Mouse (Mus musculus) left cerebral cortex, adult 2 months (tissue): ENCODE results near the gene Mcf2l. TPM values are rescaled to one million over a fixed set of nuclear protein-coding genes. Genes with fewer than 3 reads are reported as not detected.
A peak's percentile ranks its signal among the peaks of the same experiment; 100 is the strongest.

Experiments used
- DNase-seq, 2 experiments: peaks; one replicate each; pipeline ENCODE4 v3.0.0; 2021 to 2022; ENCODE audit warnings: low spot score in 2 of 2, mixed read lengths in 1 of 2; ENCODE audit errors: extremely low spot score in 1 of 2
- H3K27ac ChIP-seq: fragments of 200-600 bp; 2 replicates; pipeline ENCODE4 v1.8.1; 2022
- H3K4me3 ChIP-seq: fragments of 200-600 bp; 2 replicates; pipeline ENCODE4 v1.8.1; 2022
- CTCF ChIP-seq: fragments of 200-600 bp; IDR thresholded peaks from 2 replicates; pipeline ENCODE4 v1.8.1; 2022; ENCODE audit warnings: antibody characterized with exemption, mild to moderate bottlenecking, moderate library complexity
- intact Hi-C: fragments of 180-260 bp; cut with DNase I; formaldehyde crosslinking; loops from one replicate; pipeline ENCODE4 v1.15.1; 2025
- total RNA-seq, 2 experiments: library from RNA; stranded (reverse); gene quantifications; 2 replicates each; pipeline ENCODE4 v1.2.3; 2021

Mcf2l gene
- total RNA-seq, 2 experiments from 2014 or later, result 235 to 280 TPM

GRCm38 (mm10) chr8:13025487-13026224, 152.1 kb downstream of the Mcf2l start, which contains the start of gene F7:
Gene F7 (plus strand): TSS chr8:13026034.
- DNase-seq, result no peak
- Histone ChIP-seq H3K27ac (no peak within 1 kb of the TSS), H3K4me3 (no peak within 1 kb of the TSS)
- TF ChIP-seq CTCF, result no peak
- intact Hi-C loops, result no loop called here

- Histone ChIP-seq H3K27ac (no peak overlapping the region), H3K4me3 (no peak overlapping the region)
- no peak for TF ChIP-seq CTCF
- DNase-seq, result no peak
- intact Hi-C loops, result loop anchor here (1.0 kb wide), 1 partner anchor 78 kb away; the partner anchor contains the start of genes Cul4a and Pcid2
Observed at GRCm38 (mm10) chr8:13027615-13028014, 154.0 kb downstream of the Mcf2l start.

- no peak for TF ChIP-seq CTCF
- intact Hi-C loops, result loop anchor here (1.0 kb wide), 1 partner anchor 77 kb away; the partner anchor contains the start of genes Cul4a and Pcid2
- peak; percentile 36 to 63 for DNase-seq
- Histone ChIP-seq H3K4me3 (no peak overlapping the region), H3K27ac (no peak overlapping the region)
Observed at GRCm38 (mm10) chr8:13028482-13028881, 154.9 kb downstream of the Mcf2l start.

GRCm38 (mm10) chr8:13036346-13036812, 162.8 kb downstream of the Mcf2l start:
- intact Hi-C loops, result no loop called here
- Histone ChIP-seq H3K4me3 (no peak overlapping the region), H3K27ac (no peak overlapping the region)
- TF ChIP-seq CTCF, result no peak
- DNase-seq, result peak in 1 of 2 experiments; percentile 35

GRCm38 (mm10) chr8:13037015-13037414, 163.4 kb downstream of the Mcf2l start, which contains the start of gene F10:
Gene F10 (plus strand): TSS chr8:13037308.
- no peak within 1 kb of the TSS for H3K4me3 ChIP-seq
- no peak within 1 kb of the TSS for H3K27ac ChIP-seq
- TF ChIP-seq CTCF, result no peak
- intact Hi-C loops, result no loop called here
- no peak for DNase-seq

- no peak for DNase-seq
- no peak overlapping the region for H3K27ac ChIP-seq
- no peak for TF ChIP-seq CTCF
- intact Hi-C loops, result no loop called here
- no peak overlapping the region for H3K4me3 ChIP-seq
Observed at GRCm38 (mm10) chr8:13037569-13037968, 164.0 kb downstream of the Mcf2l start.

GRCm38 (mm10) chr8:13039054-13039453, 165.4 kb downstream of the Mcf2l start:
- Histone ChIP-seq H3K27ac (no peak overlapping the region), H3K4me3 (no peak overlapping the region)
- no peak for TF ChIP-seq CTCF
- intact Hi-C loops, result no loop called here
- no peak for DNase-seq

- intact Hi-C loops, result no loop called here
- no peak overlapping the region for H3K4me3 ChIP-seq
- no peak overlapping the region for H3K27ac ChIP-seq
- TF ChIP-seq CTCF, result no peak
- no peak for DNase-seq
Observed at GRCm38 (mm10) chr8:13041459-13041858, 167.9 kb downstream of the Mcf2l start.

GRCm38 (mm10) chr8:13047652-13048051, 174.0 kb downstream of the Mcf2l start:
- intact Hi-C loops, result no loop called here
- DNase-seq, result no peak
- TF ChIP-seq CTCF, result no peak
- H3K27ac ChIP-seq, result no peak overlapping the region
- H3K4me3 ChIP-seq, result no peak overlapping the region

- no peak overlapping the region for H3K4me3 ChIP-seq
- H3K27ac ChIP-seq, result no peak overlapping the region
- no peak for TF ChIP-seq CTCF
- intact Hi-C loops, result no loop called here
- DNase-seq, result no peak
Observed at GRCm38 (mm10) chr8:13050550-13050949, 176.9 kb downstream of the Mcf2l start.

GRCm38 (mm10) chr8:13057351-13057750, 183.7 kb downstream of the Mcf2l start:
- H3K4me3 ChIP-seq, result no peak overlapping the region
- H3K27ac ChIP-seq, result no peak overlapping the region
- intact Hi-C loops, result no loop called here
- no peak for TF ChIP-seq CTCF
- DNase-seq, result no peak

- TF ChIP-seq CTCF, result no peak
- intact Hi-C loops, result no loop called here
- DNase-seq, result no peak
- Histone ChIP-seq H3K4me3 (no peak within 1 kb of the TSS), H3K27ac (no peak within 1 kb of the TSS)
Observed at GRCm38 (mm10) chr8:13060441-13061150, 187.0 kb downstream of the Mcf2l start, which contains the start of gene Proz. Gene Proz (plus strand): TSS chr8:13060914.
